Mouse (Mus musculus) kidney, postnatal 14 days (tissue): Measurements from ENCODE around the gene Npw.

Experiments used
- DNase-seq: peaks from one replicate; pipeline ENCODE4 v3.0.0; 2022; ENCODE audit warnings: mixed read lengths

Gene Npw

DNA sequence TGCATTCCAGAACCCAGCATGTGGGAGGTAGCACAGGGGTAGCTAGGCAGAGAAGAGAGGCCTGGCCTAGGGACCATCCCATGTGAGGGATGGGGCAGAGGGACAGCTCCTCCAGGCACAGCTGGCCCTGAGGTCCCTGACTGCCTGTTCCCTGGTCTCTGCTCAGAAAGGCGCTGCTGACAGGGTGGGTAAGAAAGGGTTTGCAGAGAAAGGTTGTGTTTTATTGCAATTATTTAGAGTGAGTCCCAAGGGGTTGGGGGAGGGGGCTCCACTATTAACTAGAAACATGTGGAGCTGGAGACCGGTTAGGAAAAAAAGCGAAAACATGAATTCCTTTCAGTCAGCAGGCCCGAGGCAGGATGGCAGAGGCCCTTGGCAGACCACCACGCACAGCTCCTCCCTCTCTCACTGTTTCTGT is 18.7 kb downstream of the Npw start:
- no peak for DNase-seq

- peak; percentile 88 for DNase-seq
Measured at GRCm38 (mm10) chr17:24638840-24639239, 19.4 kb downstream of the Npw start.

GRCm38 (mm10) chr17:24638214-24638613 is 20.0 kb downstream of the Npw start:
- DNase-seq = no peak

GRCm38 (mm10) chr17:24636781-24637481 is 21.3 kb downstream of the Npw start:
- DNase-seq = no peak

DNA sequence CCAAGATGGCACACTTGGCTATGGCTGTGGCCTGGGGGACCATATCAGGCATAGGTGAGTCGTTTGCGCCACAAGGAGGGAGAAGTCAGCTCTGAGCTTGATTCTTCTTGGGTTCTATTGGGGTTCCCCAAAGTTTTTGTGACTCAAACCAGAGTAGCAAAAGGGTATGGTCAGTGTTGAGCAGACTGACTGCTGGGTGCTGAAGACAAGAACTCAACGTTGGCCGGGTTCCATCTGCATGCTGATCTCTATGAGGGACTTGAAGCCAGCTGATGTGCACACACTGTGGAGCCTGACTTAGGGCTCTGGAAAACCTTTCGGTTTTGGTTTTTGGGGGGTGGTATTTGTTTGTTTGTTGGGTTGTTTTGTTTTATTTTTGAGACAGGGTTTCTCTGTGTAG is 22.6 kb downstream of the Npw start:
- no peak for DNase-seq

- DNase-seq = peak; percentile 62
Measured at GRCm38 (mm10) chr17:24635024-24635423, 23.2 kb downstream of the Npw start.

GRCm38 (mm10) chr17:24633831-24634230 is 24.4 kb downstream of the Npw start:
- no peak for DNase-seq

GRCm38 (mm10) chr17:24632813-24633449 is 25.3 kb downstream of the Npw start:
- DNase-seq = peak; percentile 83

- DNase-seq = peak; percentile 91
Measured at GRCm38 (mm10) chr17:24632167-24632812, 26.0 kb downstream of the Npw start, which contains the start of the genes Tsc2 and Nthl1. Tsc2 (minus strand) TSS chr17:24632630. Nthl1 (plus strand) TSS chr17:24632680.

DNA sequence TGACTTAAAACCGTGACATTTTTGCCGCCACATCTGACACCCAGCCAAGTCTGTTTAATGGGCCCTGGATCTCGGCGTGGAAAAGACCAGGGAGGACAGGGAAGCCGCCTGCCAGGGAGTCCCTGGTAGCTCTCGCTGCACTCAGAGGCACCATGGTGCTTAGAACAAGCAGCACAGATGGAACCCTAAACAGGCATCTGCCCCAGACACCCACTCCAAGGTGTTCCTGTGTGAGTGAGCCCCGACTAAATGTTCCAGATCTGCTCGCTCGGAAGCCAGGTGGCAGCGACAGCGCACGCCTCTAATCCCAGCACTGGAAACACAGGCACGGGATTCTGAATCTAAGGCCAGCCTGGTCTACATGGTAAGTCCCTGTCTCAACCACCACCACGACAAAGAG is 28.2 kb downstream of the Npw start:
- no peak for DNase-seq

DNA sequence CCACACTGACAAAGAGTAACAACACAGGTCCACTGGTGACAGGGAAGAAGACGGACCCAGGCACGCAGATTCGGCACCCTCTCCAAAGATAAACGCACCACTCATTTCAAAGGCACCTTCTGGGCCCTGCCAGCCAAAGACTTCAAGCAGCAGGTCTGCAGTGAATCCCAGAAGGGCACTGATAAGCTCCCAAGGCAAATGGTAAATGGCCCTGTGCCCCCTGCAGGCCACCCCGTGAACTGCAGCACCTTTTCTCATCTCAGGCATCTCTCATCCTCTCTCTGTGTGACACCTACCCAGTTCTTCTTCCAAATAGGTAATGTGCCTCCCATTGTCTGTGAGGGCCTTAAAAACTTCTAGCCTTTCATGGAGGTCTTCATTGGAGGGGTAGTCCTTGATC is 29.6 kb downstream of the Npw start:
- DNase-seq = peak; percentile 71

DNA sequence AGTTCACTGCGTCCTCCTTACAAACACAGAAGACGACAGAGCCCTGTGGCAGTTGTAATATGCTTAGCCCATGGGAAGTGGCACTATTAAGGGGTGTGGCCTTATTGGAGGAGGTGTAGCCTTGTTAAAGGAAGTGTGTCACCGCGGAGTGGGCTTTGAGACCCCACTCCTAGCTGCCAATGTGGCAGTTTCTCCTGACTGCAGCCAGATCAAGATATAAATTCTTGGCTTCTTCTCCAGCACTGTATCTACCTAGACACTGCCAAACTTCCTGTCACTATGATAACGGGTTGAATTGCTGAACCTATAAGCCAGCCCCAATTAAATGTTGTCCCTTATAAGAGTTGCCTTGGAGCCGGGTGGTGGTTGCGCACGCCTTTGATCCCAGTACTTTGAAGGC is 32.8 kb downstream of the Npw start:
- no peak for DNase-seq

GRCm38 (mm10) chr17:24617561-24618194 is 40.6 kb downstream of the Npw start:
- no peak for DNase-seq

- no peak for DNase-seq
Measured at GRCm38 (mm10) chr17:24610711-24611110, 47.5 kb downstream of the Npw start.

GRCm38 (mm10) chr17:24608874-24609273 is 49.4 kb downstream of the Npw start:
- no peak for DNase-seq

GRCm38 (mm10) chr17:24608370-24608769 is 49.9 kb downstream of the Npw start:
- no peak for DNase-seq
